Mouse (Mus musculus): ENCODE results near the gene Ticrr. TPM values are rescaled to one million over a fixed set of nuclear protein-coding genes. Genes with fewer than 3 reads are reported as not detected.
A peak's percentile ranks its signal among the peaks of the same experiment; 100 is the strongest.

Ticrr gene
- polyA plus RNA-seq, 1 experiment from 2014 or later: 5.2 TPM

GRCm38 (mm10) chr7:79731438-79731837 is 71.4 kb downstream of the Ticrr start:
- 74% methylated on average over 13 of the region's 13 CpGs for WGBS
- no peak overlapping the region for H3K27ac ChIP-seq (replicated peaks)
- no peak overlapping the region for H3K4me2 ChIP-seq
- H3K9ac ChIP-seq: no peak overlapping the region
- H3K4me3 ChIP-seq: no peak overlapping the region
- no peak for ATAC-seq (ENCODE audit: extremely low read depth, insufficient number of reproducible peaks, low FRiP score, low TSS enrichment)
- no peaks in the 10 kb centered on the region for H3K4me1 ChIP-seq
- H3K27me3 ChIP-seq (replicated peaks): peaks cover 33% of the 10 kb centered on the region
- H3K36me3 ChIP-seq: peaks cover 1% of the 10 kb centered on the region; the same call in 1 of the 2 replicates
- H3K9me3 ChIP-seq: no peaks in the 10 kb centered on the region

- Histone ChIP-seq H3K4me2 (no peak within 1 kb of the TSS), H3K9me3 (no peaks in the 10 kb centered on the region), H3K27me3 (replicated peaks) (peaks cover 33% of the 10 kb centered on the region), H3K4me3 (no peak within 1 kb of the TSS), H3K9ac (no peak within 1 kb of the TSS), H3K27ac (replicated peaks) (no peak within 1 kb of the TSS), H3K4me1 (no peaks in the 10 kb centered on the region), H3K36me3 (peaks cover 13% of the 10 kb centered on the region)
- 52% methylated on average over 4 of the region's 4 CpGs for WGBS
- ATAC-seq (ENCODE audit: extremely low read depth, insufficient number of reproducible peaks, low FRiP score, low TSS enrichment): no peak
These were observed 72.6 kb downstream of the Ticrr start, which contains the start of gene Plin1 for GRCm38 (mm10) chr7:79732622-79733021. Gene Plin1, minus strand, starts transcription at chr7:79732903.

GRCm38 (mm10) chr7:79734563-79734962 is 74.6 kb downstream of the Ticrr start:
- Histone ChIP-seq H3K9me3 (no peaks in the 10 kb centered on the region), H3K9ac (no peak overlapping the region), H3K27ac (replicated peaks) (no peak overlapping the region), H3K27me3 (replicated peaks) (peaks cover 26% of the 10 kb centered on the region), H3K4me2 (no peak overlapping the region), H3K4me1 (no peaks in the 10 kb centered on the region), H3K36me3 (peaks cover 13% of the 10 kb centered on the region), H3K4me3 (no peak overlapping the region)
- ATAC-seq (ENCODE audit: extremely low read depth, insufficient number of reproducible peaks, low FRiP score, low TSS enrichment): no peak
- WGBS: 75% methylated on average over 8 of the region's 8 CpGs

GRCm38 (mm10) chr7:79736511-79736910 is 76.5 kb downstream of the Ticrr start:
- H3K4me1 ChIP-seq: no peaks in the 10 kb centered on the region
- H3K9ac ChIP-seq: no peak overlapping the region
- H3K4me3 ChIP-seq: no peak overlapping the region
- H3K27me3 ChIP-seq (replicated peaks): peaks cover 12% of the 10 kb centered on the region
- ATAC-seq (ENCODE audit: extremely low read depth, insufficient number of reproducible peaks, low FRiP score, low TSS enrichment): no peak
- WGBS: 77% methylated on average over 14 of the region's 14 CpGs
- no peak overlapping the region for H3K27ac ChIP-seq (replicated peaks)
- no peak overlapping the region for H3K4me2 ChIP-seq
- H3K36me3 ChIP-seq: peaks cover 13% of the 10 kb centered on the region
- no peaks in the 10 kb centered on the region for H3K9me3 ChIP-seq

GRCm38 (mm10) chr7:79738913-79739312 is 78.9 kb downstream of the Ticrr start:
- Histone ChIP-seq H3K4me3 (no peak overlapping the region), H3K4me1 (peaks cover 11% of the 10 kb centered on the region), H3K9me3 (no peaks in the 10 kb centered on the region), H3K9ac (no peak overlapping the region), H3K4me2 (no peak overlapping the region), H3K27ac (replicated peaks) (no peak overlapping the region), H3K27me3 (replicated peaks) (no peaks in the 10 kb centered on the region), H3K36me3 (peaks cover 13% of the 10 kb centered on the region)
- ATAC-seq (ENCODE audit: extremely low read depth, insufficient number of reproducible peaks, low FRiP score, low TSS enrichment): no peak
- WGBS: 90% methylated on average over 2 of the region's 2 CpGs

GRCm38 (mm10) chr7:79740279-79740678 is 80.3 kb downstream of the Ticrr start:
- no peak overlapping the region for H3K4me3 ChIP-seq
- no peak overlapping the region for H3K4me2 ChIP-seq
- ATAC-seq (ENCODE audit: extremely low read depth, insufficient number of reproducible peaks, low FRiP score, low TSS enrichment): no peak
- H3K4me1 ChIP-seq: peaks cover 11% of the 10 kb centered on the region
- H3K9ac ChIP-seq: no peak overlapping the region
- no peaks in the 10 kb centered on the region for H3K9me3 ChIP-seq
- no peaks in the 10 kb centered on the region for H3K27me3 ChIP-seq (replicated peaks)
- 73% methylated on average over 4 of the region's 4 CpGs for WGBS
- peaks cover 13% of the 10 kb centered on the region for H3K36me3 ChIP-seq
- no peak overlapping the region for H3K27ac ChIP-seq (replicated peaks)

- 23% methylated on average over 11 of the region's 11 CpGs for WGBS
- no peak overlapping the region for H3K27ac ChIP-seq (replicated peaks)
These were observed 82.3 kb downstream of the Ticrr start for GRCm38 (mm10) chr7:79742277-79742658.

GRCm38 (mm10) chr7:79742659-79743536 is 82.9 kb downstream of the Ticrr start, which contains the start of the genes Pex11a and Wdr93:
Gene Pex11a, minus strand, starts transcription at chr7:79743131.
Gene Wdr93, plus strand, starts transcription at chr7:79743163.
- Histone ChIP-seq H3K4me2 (peak within 1 kb of the TSS; percentile 94), H3K4me3 (peak within 1 kb of the TSS; percentile 83), H3K27ac (replicated peaks) (no peak within 1 kb of the TSS), H3K9ac (peak within 1 kb of the TSS; percentile 88), H3K27me3 (replicated peaks) (no peaks in the 10 kb centered on the region), H3K9me3 (no peaks in the 10 kb centered on the region), H3K36me3 (no peaks in the 10 kb centered on the region), H3K4me1 (peaks cover 11% of the 10 kb centered on the region)
- 4% methylated on average over 46 of the region's 46 CpGs for WGBS
- ATAC-seq (ENCODE audit: extremely low read depth, insufficient number of reproducible peaks, low FRiP score, low TSS enrichment): 0 out of 2 replicates have a peak, but pooled peaks have one; percentile 25

More at GRCm38 (mm10) chr7:79742277-79742658, 82.3 kb downstream of the Ticrr start:
- no peaks in the 10 kb centered on the region for H3K9me3 ChIP-seq
- H3K36me3 ChIP-seq: peaks cover 4% of the 10 kb centered on the region
- H3K4me1 ChIP-seq: peaks cover 11% of the 10 kb centered on the region
- peak overlapping the region; percentile 88 for H3K9ac ChIP-seq
- no peak for ATAC-seq (ENCODE audit: extremely low read depth, insufficient number of reproducible peaks, low FRiP score, low TSS enrichment)
- H3K4me3 ChIP-seq: peak overlapping the region; percentile 83
- H3K27me3 ChIP-seq (replicated peaks): no peaks in the 10 kb centered on the region
- peak overlapping the region; percentile 94 for H3K4me2 ChIP-seq

GRCm38 (mm10) chr7:79744051-79744450 is 84.1 kb downstream of the Ticrr start:
- Histone ChIP-seq H3K9ac (no peak overlapping the region), H3K36me3 (no peaks in the 10 kb centered on the region), H3K27me3 (replicated peaks) (no peaks in the 10 kb centered on the region; the same call in 1 of the 2 replicates), H3K4me1 (peaks cover 11% of the 10 kb centered on the region), H3K27ac (replicated peaks) (no peak overlapping the region), H3K4me3 (no peak overlapping the region), H3K4me2 (no peak overlapping the region), H3K9me3 (no peaks in the 10 kb centered on the region)
- 78% methylated on average over 9 of the region's 9 CpGs for WGBS
- ATAC-seq (ENCODE audit: extremely low read depth, insufficient number of reproducible peaks, low FRiP score, low TSS enrichment): no peak

- Histone ChIP-seq H3K27me3 (replicated peaks) (no peaks in the 10 kb centered on the region; the same call in 1 of the 2 replicates), H3K9ac (no peak overlapping the region), H3K9me3 (no peaks in the 10 kb centered on the region), H3K27ac (replicated peaks) (no peak overlapping the region), H3K4me1 (peaks cover 11% of the 10 kb centered on the region), H3K4me3 (no peak overlapping the region), H3K36me3 (no peaks in the 10 kb centered on the region), H3K4me2 (no peak overlapping the region)
- WGBS: 64% methylated on average over 5 of the region's 5 CpGs
- ATAC-seq (ENCODE audit: extremely low read depth, insufficient number of reproducible peaks, low FRiP score, low TSS enrichment): no peak
These were observed 84.6 kb downstream of the Ticrr start for GRCm38 (mm10) chr7:79744585-79744984.

- no peaks in the 10 kb centered on the region for H3K36me3 ChIP-seq
- H3K4me1 ChIP-seq: peaks cover 6% of the 10 kb centered on the region
- no peak for ATAC-seq (ENCODE audit: extremely low read depth, insufficient number of reproducible peaks, low FRiP score, low TSS enrichment)
- no peak overlapping the region for H3K4me2 ChIP-seq
- H3K9ac ChIP-seq: no peak overlapping the region
- 62% methylated on average over 6 of the region's 6 CpGs for WGBS
- no peak overlapping the region for H3K4me3 ChIP-seq
- no peaks in the 10 kb centered on the region for H3K9me3 ChIP-seq
- no peaks in the 10 kb centered on the region; the same call in 1 of the 2 replicates for H3K27me3 ChIP-seq (replicated peaks)
- no peak overlapping the region for H3K27ac ChIP-seq (replicated peaks)
These were observed 87.7 kb downstream of the Ticrr start for GRCm38 (mm10) chr7:79747659-79748058.

All from heart, embryonic 13.5 days (tissue).